Mouse (Mus musculus) liver, adult 2 months (tissue): ENCODE results near the gene Sytl2.

Source experiments
- CTCF ChIP-seq: fragments of 200-500 bp; IDR thresholded peaks from 2 replicates; pipeline ENCODE4 v1.5.1; 2011; ENCODE audit warnings: low read depth, low read length, control low read depth
- POLR2A ChIP-seq: fragments of 200-500 bp; IDR thresholded peaks from 2 replicates; pipeline ENCODE4 v1.6.1; 2011; ENCODE audit warnings: low read length, control low read depth; ENCODE audit not compliant: insufficient read depth; ENCODE audit errors: extremely low read depth

GRCm38 (mm10) chr7:90440044-90440443, 138.0 kb downstream of the Sytl2 start:
- TF ChIP-seq POLR2A (no peak), CTCF (no peak)
